ENCODE assay signal across 9 mouse cellular contexts in genomic region chr4:138819101-138819500, GRCm38 (mm10). TPM values are rescaled to one million over a fixed set of nuclear protein-coding genes. Genes with fewer than 3 reads are reported as not detected.
DNase-seq lines count a peak whose midpoint lies in the region; ATAC-seq and TF ChIP-seq lines count a peak whose summit lies in the region.
"Had no signal": no experiment of that assay in that cellular context is flagged by ENCODE, and none has a peak within 500 bp of the region (broad histone marks: within the 10 kb centered on the region; RNA-seq: fewer than 3 reads in every experiment).

No protein-coding gene starts in this region.

- H3K27me3 ChIP-seq in Patski = no peaks in the 10 kb centered on the region
- no peaks in the 10 kb centered on the region for H3K27me3 ChIP-seq in intestine, embryonic 15.5 days (replicated peaks)

- CTCF ChIA-PET in Patski (lab: Charles Lee) = no interaction called here

- no peak for TF ChIP-seq CTCF in Patski (IDR thresholded peaks at IDR 0.05)

- no peak overlapping the region for H3K4me3 ChIP-seq in intestine, embryonic 15.5 days (replicated peaks)

- H3K9ac ChIP-seq in intestine, embryonic 15.5 days = no peak overlapping the region

- ATAC-seq in Patski = peak; percentile 44
- no peak for ATAC-seq in intestine, embryonic 15.5 days
- no peak for ATAC-seq in activated CD4-positive, CD25-positive, alpha-beta regulatory T cell, adult 4 months

- POLR2A ChIA-PET in Patski (lab: Charles Lee) = no interaction called here

- no peaks in the 10 kb centered on the region for H3K36me3 ChIP-seq in intestine, embryonic 15.5 days

- H3K27ac ChIP-seq in intestine, embryonic 15.5 days = no peak overlapping the region

- H3K9me3 ChIP-seq in intestine, embryonic 15.5 days = no peaks in the 10 kb centered on the region

- WGBS in intestine, embryonic 15.5 days = 49% methylated on average over 8 of the region's 8 CpGs

- in situ Hi-C loops in Patski (cut with MboI; ENCODE audit: low pct_unique_long_range_greater_than_20kb) = no loop called here

- DNase-seq in 3134 (ENCODE audit: extremely low read depth, insufficient read length, low spot score) (peak; percentile 54), Patski (ENCODE audit: low read depth, low spot score) (no peak)
- peak; percentile 75 to 78 for DNase-seq in heart, adult 18-20 months
- peak; percentile 58 to 70 for DNase-seq in kidney, postnatal 4 days
- DNase-seq in frontal cortex, postnatal 10 days (ENCODE audit: low spot score in 2 of 2) = no peak
- no peak for DNase-seq in natural killer cell, adult 2 months (ENCODE audit: low spot score in 2 of 2)

- no peak overlapping the region for H3K4me2 ChIP-seq in intestine, embryonic 15.5 days (replicated peaks)

- H3K4me1 ChIP-seq in intestine, embryonic 15.5 days (replicated peaks) = no peaks in the 10 kb centered on the region

RNA-seq across cellular contexts. Expression of gene Pla2g2d, which starts 43.6 kb away (rescaled TPM):
- 0.03 TPM for polyA plus RNA-seq in Patski (2021)
- total RNA-seq in heart, adult 18-20 months (2021) = 1 to 10 TPM; 1.2 to 6.4 TPM
- 0.92 and 0.99 TPM in 2 replicates for polyA plus RNA-seq in intestine, embryonic 15.5 days (2015; fragmentation: Nextera tagmentation; extraction: Ambion mirVana)
- 1 to 10 TPM in 1 of 2 experiments, not detected in 1; 1.5 TPM for polyA plus RNA-seq in activated CD4-positive, CD25-positive, alpha-beta regulatory T cell, adult 4 months (2017; shearing (Covaris generic))

RNA-seq across cellular contexts. Expression of gene Pla2g5, which starts 44.2 kb away (rescaled TPM):
- polyA plus RNA-seq in Patski (2021) = 1.4 TPM
- total RNA-seq in heart, adult 18-20 months (2021) = 10 to 100 TPM; 31.6 to 41.3 TPM
- 0.15 and 0.29 TPM in 2 replicates for polyA plus RNA-seq in intestine, embryonic 15.5 days (2015; fragmentation: Nextera tagmentation; extraction: Ambion mirVana)
- polyA plus RNA-seq in activated CD4-positive, CD25-positive, alpha-beta regulatory T cell, adult 4 months (2017; shearing (Covaris generic)) = not detected

RNA-seq across cellular contexts. Expression of gene Gm13030, which starts 54.7 kb away (rescaled TPM):
- not detected for polyA plus RNA-seq in Patski (2021)
- total RNA-seq in heart, adult 18-20 months (2021) = not detected
- not detected in 2 replicates for polyA plus RNA-seq in intestine, embryonic 15.5 days (2015; fragmentation: Nextera tagmentation; extraction: Ambion mirVana)
- polyA plus RNA-seq in activated CD4-positive, CD25-positive, alpha-beta regulatory T cell, adult 4 months (2017; shearing (Covaris generic)) = not detected
- polyA plus RNA-seq: gonadal fat pad, adult 2 months had no signal

RNA-seq across cellular contexts. Expression of gene Pla2g2e, which starts 58.6 kb away (rescaled TPM):
- not detected for polyA plus RNA-seq in Patski (2021)
- under 1 TPM in 1 of 2 experiments, not detected in 1; 0.69 TPM for total RNA-seq in heart, adult 18-20 months (2021)
- not detected in 2 replicates for polyA plus RNA-seq in intestine, embryonic 15.5 days (2015; fragmentation: Nextera tagmentation; extraction: Ambion mirVana)
- polyA plus RNA-seq in activated CD4-positive, CD25-positive, alpha-beta regulatory T cell, adult 4 months (2017; shearing (Covaris generic)) = not detected

Comparison
In these comparisons a context has a peak if more than half of its experiments do, and no peak if none do; other contexts are left out.
1. DNase-seq: peak in 3134 (single experiment), heart, adult 18-20 months (2 of 2) and kidney, postnatal 4 days (2 of 2); none in Patski (single experiment), frontal cortex, postnatal 10 days (0 of 2) and natural killer cell, adult 2 months (0 of 2).